Mouse (Mus musculus) cerebellum, adult 8-10 months (tissue): ENCODE measurements at regions not wholly inside any gene's neighbourhood (a gene's known extent, or its start where the extent isn't known, plus 50 kb on each side); places are given as distances from the start of the nearest gene placed in this dataset.
"Not testable (repeated sequence)": the region's sequence is repeated elsewhere in the genome, so short reads cannot be mapped to it uniquely, and the experiment has no call there.

Experiments
- DNase-seq: peaks from one replicate; pipeline ENCODE4 v3.0.0; 2022

DNA sequence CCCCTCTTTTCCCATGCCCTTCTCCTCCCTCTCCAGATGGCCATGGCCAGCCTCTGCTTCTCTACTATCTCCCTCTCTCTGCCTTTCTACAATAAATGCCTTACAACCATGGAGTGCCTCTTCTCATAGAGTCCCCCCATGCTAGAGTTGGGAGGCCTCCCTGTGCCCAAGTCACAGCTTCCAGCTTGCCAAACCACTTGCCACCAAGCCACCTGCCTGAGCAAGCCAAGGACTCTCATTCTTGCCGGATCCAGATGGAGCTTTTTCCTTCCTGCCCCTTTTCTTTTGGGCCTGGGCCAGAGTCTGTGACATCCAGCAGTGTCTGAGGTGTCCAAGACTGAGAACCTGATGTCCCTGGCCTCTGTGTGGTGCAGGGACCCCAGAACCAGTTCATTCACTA, 367.4 kb upstream of the Arhgap42 start:
- no peak for DNase-seq

GRCm38 (mm10) chr9:9591263-9591662, 352.4 kb upstream of the Arhgap42 start:
- no peak for DNase-seq

GRCm38 (mm10) chr9:9583011-9583605, 344.2 kb upstream of the Arhgap42 start:
- DNase-seq = peak; percentile 93

DNA sequence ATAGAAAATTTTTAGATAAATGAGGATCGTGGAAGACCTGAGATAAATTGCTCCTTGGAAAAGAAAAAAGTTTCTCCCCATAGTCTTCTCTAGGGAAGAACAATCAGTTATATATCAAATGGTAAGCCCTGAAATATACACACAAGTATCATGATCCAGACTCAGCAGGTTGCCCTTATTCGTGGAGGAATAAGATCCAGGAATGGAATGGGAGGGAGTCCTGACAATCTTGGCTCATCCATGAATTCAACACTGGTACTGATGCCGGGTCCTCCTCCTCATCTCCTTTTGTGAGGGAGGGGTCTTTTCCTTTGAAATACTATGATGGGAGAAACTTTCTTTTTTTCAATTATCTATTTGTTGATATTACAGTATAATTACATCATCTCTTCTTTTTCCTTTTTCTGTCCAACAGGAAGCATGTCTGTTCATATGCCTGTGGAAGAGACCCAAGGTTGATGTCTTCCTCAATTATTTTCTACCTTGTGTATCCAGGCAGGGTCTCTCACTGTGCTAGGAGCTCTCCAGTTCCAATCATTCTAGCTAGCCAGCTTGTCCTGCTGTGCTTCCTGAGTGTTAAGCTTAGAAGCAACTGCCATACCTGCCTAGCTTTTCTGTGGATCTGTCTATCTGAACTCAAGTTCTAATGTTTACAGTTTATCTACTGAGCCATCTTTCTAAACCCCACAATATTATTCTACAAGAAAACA, 343.6 kb upstream of the Arhgap42 start:
- peak; percentile 41 for DNase-seq

- DNase-seq = no peak
These were observed 329.2 kb upstream of the Arhgap42 start for GRCm38 (mm10) chr9:9568040-9568649.

DNA sequence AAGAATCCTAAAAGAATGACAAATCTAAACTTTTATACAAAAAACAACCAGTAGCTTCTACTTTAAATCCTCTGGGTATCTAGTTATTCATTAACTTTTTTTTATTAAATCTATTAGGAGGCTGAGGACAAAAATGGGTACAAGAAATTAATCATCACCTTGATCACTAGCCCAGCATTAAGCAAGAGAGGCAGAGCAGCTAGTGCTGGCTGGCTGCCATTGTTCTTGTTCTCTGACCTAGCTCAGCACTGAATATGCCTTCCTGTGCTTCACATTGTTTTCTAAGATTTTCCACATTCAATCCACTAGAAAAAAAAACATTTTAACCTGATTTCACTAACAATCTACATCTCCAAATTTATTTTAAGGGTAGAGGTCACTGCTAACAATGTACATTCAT, 325.6 kb upstream of the Arhgap42 start:
- no peak for DNase-seq

DNA sequence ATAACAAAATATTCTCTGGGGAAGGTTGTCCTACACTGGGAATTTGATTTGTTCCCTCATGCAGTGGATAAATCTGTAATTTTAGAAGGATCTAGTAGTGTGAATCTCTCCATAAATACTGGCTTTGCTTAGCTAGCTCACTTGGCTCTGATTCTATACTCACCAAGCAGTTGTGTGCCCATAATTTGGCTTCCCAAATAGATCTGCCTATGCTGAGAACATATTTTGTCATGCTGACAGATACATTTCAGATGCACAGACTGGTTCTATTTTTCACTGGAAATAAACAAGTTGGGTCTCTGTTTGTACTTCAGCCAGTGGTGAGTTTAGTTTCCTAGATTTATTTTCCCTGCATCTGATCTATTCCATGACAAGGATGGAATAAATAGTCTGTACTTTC, 309.8 kb upstream of the Arhgap42 start:
- no peak for DNase-seq

DNA sequence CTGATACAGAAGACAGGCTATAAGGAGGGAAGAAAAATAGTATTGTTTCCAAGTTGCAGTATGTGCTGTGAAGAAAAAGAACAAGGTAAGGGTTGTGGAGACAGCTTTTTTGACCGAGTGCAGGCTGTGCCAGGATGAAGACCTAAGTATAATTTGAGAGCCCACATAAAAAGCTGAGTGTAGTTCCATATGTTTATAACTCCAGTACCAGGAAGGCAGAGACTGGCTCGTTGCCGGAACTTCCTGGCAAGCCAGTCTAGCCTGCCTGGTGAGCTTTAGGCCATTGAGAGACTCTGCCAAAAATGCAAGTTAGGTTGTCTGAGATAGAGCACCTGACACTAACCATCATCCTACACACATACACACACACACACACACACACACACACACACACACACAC, 308.7 kb upstream of the Arhgap42 start:
- DNase-seq = no peak

GRCm38 (mm10) chr9:9547121-9547520, 308.2 kb upstream of the Arhgap42 start:
- no peak for DNase-seq

GRCm38 (mm10) chr9:9500345-9500744, 261.4 kb upstream of the Arhgap42 start:
- DNase-seq = no peak

DNA sequence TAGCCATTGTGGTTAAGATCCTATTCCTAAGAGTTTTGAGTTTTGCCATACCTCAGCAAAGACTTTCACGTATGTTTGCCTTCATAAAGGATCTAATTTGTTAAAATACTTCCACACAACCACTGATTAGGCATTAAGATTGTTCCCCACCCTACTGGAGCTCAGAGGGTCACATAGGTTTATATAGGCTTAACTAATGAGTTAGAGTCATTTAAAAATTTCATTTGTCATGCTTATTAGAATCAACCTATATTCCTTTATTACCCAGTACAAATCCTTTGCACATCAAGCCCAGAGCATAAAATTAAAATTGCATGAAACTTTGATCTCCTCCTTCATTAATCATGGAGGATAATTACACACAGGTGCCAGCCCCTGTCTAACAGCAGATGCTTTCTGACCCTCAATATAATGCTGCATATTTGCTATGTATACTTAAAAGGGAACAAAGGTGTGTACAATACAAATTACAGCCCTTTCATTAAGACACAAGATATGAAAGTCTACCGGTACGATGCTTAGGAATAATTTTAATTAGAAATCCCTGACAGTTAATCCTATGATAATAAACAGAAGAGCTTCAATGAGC, 254.8 kb upstream of the Arhgap42 start:
- DNase-seq = no peak

DNA sequence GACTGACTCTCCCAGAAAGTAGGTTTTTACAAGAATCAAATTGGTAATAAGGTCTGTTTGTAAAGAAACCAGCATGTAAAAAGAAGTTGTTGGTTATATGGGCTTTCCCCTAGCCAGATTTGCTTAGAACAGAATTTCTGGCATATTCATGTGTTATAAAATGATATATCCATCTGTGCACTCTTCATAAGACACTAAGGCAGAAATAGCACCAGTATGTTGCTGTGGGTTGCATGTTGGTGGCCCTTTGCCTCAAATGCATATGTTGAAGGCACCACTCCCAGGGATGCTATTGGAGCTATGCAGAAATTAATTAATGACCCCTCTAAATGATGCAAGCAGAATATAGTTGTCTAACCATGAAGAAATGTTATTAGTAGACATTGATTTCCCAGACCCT, 238.2 kb upstream of the Arhgap42 start:
- DNase-seq = no peak

GRCm38 (mm10) chr9:9475009-9475744, 236.3 kb upstream of the Arhgap42 start:
- DNase-seq = no peak

GRCm38 (mm10) chr9:9444213-9444612, 205.3 kb upstream of the Arhgap42 start:
- no peak for DNase-seq

- DNase-seq = no peak
These were observed 181.4 kb upstream of the Arhgap42 start for GRCm38 (mm10) chr9:9420326-9420725.

DNA sequence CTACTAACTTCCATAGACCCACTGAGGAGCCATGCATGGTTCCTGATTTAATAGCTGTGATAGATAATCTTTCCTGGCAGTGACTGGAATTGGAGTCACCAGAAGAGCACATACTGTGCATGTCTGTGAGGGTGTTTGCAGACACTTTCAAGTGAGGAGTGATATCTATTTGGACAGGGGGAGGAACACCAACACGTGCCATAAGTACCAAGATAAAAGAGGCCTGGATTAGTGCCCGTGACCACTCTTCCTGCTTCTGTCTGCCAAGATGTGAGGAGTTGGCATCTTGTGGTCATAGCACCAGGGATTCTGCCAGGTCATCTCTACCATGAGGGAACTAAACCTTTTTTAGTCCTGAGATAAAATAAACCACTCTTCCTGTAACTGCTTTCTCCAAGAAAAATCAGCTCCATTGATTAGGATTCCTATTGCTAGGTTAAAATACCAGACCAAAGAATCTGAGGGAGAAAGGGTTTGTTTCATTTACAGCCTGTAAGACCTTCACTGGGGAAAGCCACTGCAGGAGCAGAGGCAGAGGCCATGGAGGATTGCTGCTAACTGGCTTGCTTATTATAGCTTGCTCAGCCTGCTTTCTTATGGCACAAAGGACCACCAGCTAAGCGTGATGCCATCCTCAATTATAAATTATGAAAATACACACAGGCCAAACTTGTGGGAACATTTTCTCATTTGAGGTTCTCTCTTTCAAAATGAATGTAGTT, 173.7 kb upstream of the Arhgap42 start:
- no peak for DNase-seq

DNA sequence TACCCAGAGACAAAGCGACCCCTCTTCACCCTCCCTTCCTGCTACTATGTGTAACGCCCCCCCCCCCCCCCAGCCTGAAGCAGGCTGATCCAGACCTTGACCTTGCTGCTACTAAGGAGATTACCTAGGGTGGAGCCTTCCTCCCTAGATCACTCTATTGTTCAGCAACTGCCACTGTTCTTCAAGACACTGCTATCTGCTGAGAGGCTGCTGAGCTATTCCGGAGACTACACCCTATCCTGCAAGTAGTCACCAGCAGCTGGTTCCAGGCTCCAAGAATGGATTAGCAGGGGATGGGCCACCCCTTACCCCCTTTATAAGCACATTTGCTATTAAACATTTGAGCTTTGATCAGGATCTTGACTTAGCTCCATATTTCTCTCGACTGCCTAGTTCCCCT, 155.3 kb upstream of the Arhgap42 start:
- DNase-seq = not testable (repeated sequence)

- DNase-seq = no peak
These were observed 137.8 kb upstream of the Arhgap42 start for GRCm38 (mm10) chr9:9376650-9377189.

DNA sequence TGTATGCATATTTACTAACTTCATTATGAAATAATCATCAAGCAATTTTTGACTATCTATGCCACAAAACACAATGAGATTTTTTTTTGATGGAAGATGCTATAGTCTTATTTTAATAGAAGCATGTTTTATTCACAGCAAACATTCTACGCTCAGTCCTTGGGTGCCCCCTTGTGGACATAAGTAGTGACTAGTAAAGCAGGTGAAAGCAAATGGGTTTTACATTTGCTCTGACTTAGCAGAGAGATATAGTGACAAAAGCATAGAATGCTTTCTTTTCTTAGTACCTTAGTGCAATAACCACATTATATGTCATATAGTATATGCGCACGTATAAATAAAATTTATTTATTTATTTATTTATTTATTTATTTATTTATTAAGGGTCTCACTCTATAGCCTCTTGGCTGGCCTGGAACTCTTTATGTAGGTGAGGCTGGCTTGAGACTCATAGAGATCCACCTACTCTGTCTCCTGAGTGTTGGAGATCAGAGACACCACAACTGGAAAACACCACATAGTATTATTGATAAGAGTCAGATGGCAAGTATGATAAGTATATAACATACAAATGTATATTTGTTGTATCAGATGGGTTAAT, 136.5 kb upstream of the Arhgap42 start:
- DNase-seq = peak; percentile 19

DNA sequence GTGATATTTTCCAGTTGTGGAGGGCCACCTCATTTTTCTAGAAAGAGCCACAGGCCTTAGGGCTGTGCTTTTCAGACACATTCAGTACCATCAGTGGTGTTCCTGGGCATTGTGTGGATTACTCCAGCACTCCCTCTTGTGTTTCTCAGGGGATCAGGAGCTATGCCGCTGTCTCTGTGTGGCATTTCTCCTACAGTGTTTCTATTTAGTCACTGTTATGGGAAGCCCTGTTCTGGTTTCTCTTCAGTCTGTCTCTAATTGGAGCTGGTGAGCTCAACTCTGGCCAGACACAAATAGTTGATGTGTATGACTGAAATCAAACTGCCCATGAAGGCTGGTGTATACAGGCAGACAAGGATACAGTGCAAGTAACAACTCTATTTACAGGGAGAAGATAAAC, 133.7 kb upstream of the Arhgap42 start:
- no peak for DNase-seq

DNA sequence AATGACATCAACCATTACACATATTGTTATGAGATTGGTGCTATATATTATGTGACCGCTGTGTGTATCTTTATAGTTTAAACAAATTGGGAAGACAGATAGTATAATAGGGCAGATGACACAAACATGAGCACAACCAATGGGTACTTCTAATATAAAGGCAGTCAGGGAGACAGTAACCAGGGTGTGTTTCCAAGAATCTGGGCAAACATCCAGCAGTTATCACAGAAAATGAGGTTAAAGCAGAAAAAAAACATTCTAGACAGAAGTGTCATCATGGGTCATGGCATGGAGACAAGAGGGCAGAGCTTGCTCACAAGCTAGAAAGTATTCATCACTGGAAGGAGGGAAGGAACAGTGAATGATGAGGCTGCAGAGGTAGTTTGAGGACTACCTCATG, 129.8 kb upstream of the Arhgap42 start:
- DNase-seq = no peak
